Mouse (Mus musculus) forebrain, embryonic 15.5 days (tissue): ENCODE data around the gene Cavin4. TPM values are rescaled to one million over a fixed set of nuclear protein-coding genes. Genes with fewer than 3 reads are reported as not detected.

Source experiments
- ATAC-seq: fragments of 200-750 bp; cut with Nextera tagmentation; replicated peaks from 2 replicates; pipeline ENCODE4 v1.8.0; 2017; ENCODE audit warnings: mild to moderate bottlenecking, moderate TSS enrichment, moderate library complexity
- H3K27ac ChIP-seq: fragments of 300-500 bp; sonication (generic); replicated peaks from 2 replicates; pipeline ENCODE4 v1.5.1; 2015; ENCODE audit warnings: mild to moderate bottlenecking, inconsistent platforms
- H3K27me3 ChIP-seq: fragments of 300-500 bp; sonication (generic); 2 replicates; pipeline ENCODE4 v1.6.1; 2015; ENCODE audit warnings: inconsistent platforms
- H3K36me3 ChIP-seq: fragments of 300-500 bp; sonication (generic); 2 replicates; pipeline ENCODE4 v1.6.1; 2015; ENCODE audit warnings: mild to moderate bottlenecking, inconsistent platforms
- H3K4me1 ChIP-seq: fragments of 300-500 bp; sonication (generic); 2 replicates; pipeline ENCODE4 v1.6.1; 2015; ENCODE audit warnings: inconsistent platforms
- H3K4me2 ChIP-seq: fragments of 300-500 bp; sonication (generic); replicated peaks from 2 replicates; pipeline ENCODE4 v1.6.1; 2015; ENCODE audit warnings: mild to moderate bottlenecking, inconsistent platforms
- H3K4me3 ChIP-seq: fragments of 300-500 bp; sonication (generic); 2 replicates; pipeline ENCODE4 v1.5.1; 2015; ENCODE audit warnings: mild to moderate bottlenecking, inconsistent platforms
- H3K9ac ChIP-seq: fragments of 300-500 bp; sonication (generic); replicated peaks from 2 replicates; pipeline ENCODE4 v1.6.1; 2015; ENCODE audit warnings: mild to moderate bottlenecking, inconsistent platforms
- H3K9me3 ChIP-seq: fragments of 300-500 bp; sonication (generic); 2 replicates; pipeline ENCODE4 v1.6.1; 2016; ENCODE audit warnings: inconsistent platforms
- WGBS: fragments of 180-500 bp; shearing (Covaris S2); methylation state at CpG from one replicate; pipeline ENCODE4 v1.1.7; 2015; ENCODE audit warnings: mixed read lengths; 5-methylcytosine and 5-hydroxymethylcytosine counted together
- polyA plus RNA-seq: library from polyadenylated mRNA; unstranded; fragments of >200 nt; fragmentation: Nextera tagmentation; extraction: Ambion mirVana; gene quantifications from 2 replicates; pipeline ENCODE4 v1.2.1, GENCODE M21; 2015

The Cavin4 gene
- polyA plus RNA-seq = 1.6 TPM in 2 replicates

- no peak within 1 kb of the TSS for H3K4me3 ChIP-seq
- WGBS = 90% methylated on average over 10 of the region's 10 CpGs
- no peak for ATAC-seq
- no peaks in the 10 kb centered on the region for H3K27me3 ChIP-seq
- no peak within 1 kb of the TSS for H3K27ac ChIP-seq
- peaks cover 6% of the 10 kb centered on the region for H3K4me1 ChIP-seq
- H3K36me3 ChIP-seq = peaks cover 46% of the 10 kb centered on the region
- no peaks in the 10 kb centered on the region for H3K9me3 ChIP-seq
- no peak within 1 kb of the TSS for H3K4me2 ChIP-seq
- no peak within 1 kb of the TSS for H3K9ac ChIP-seq
Measured at GRCm38 (mm10) chr4:48663271-48663670, at the start of gene Cavin4. Cavin4 (plus strand) TSS chr4:48663514.

GRCm38 (mm10) chr4:48615483-48615882 is 47.8 kb upstream of the Cavin4 start:
- Histone ChIP-seq H3K27ac (no peak overlapping the region), H3K9me3 (no peaks in the 10 kb centered on the region), H3K36me3 (peaks cover 30% of the 10 kb centered on the region), H3K27me3 (no peaks in the 10 kb centered on the region), H3K9ac (no peak overlapping the region), H3K4me2 (no peak overlapping the region), H3K4me1 (peaks cover 3% of the 10 kb centered on the region; the same call in 1 of the 2 replicates), H3K4me3 (no peak overlapping the region)
- no peak for ATAC-seq
- 93% methylated on average over 4 of the region's 4 CpGs for WGBS

- Histone ChIP-seq H3K9me3 (no peaks in the 10 kb centered on the region), H3K4me1 (peaks cover 3% of the 10 kb centered on the region; the same call in 1 of the 2 replicates), H3K27ac (no peak overlapping the region), H3K9ac (no peak overlapping the region), H3K36me3 (peaks cover 23% of the 10 kb centered on the region), H3K4me2 (no peak overlapping the region), H3K4me3 (no peak overlapping the region), H3K27me3 (no peaks in the 10 kb centered on the region)
- no peak for ATAC-seq
- 98% methylated on average over 15 of the region's 15 CpGs for WGBS
Measured at GRCm38 (mm10) chr4:48617201-48617600, 46.1 kb upstream of the Cavin4 start.

DNA sequence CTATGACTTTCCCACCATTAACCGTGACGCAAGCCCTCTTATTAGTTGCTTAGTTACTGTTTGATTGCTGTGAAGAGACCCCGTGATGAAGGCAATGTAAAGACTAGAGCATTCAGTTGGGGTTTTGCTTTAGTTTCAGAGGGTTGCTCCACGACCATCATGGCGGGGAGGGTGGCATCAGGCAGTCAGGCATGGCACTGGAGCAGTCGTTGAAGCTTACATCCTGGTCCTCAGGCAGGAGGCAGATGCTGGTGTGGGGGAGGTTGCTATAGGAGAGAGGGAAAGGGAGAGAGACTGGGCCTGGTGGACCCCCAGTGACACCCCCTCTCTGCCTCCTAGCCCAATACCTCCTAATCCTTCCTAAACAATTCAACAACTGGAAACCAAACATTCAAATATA is 43.2 kb upstream of the Cavin4 start:
- no peak for ATAC-seq

DNA sequence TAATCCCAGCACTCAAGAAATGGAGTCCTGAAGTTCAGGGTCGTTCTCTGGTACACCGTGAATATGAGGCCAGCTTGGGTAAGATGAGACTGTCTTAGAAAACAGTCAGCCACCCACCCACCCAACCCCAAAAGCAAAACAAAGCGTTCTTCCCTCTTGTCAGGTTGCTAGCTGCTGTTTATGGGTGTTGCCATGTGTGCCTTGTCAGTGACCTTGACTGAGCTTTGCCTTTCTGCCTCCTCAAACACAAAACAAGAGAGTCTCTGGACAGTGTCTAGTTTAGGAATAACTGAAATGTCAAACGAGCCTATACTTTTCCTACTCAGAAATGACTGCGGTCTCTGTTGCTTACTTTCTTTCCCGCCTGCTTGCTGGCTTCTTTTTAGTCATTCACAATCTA is 41.1 kb upstream of the Cavin4 start:
- H3K4me1 ChIP-seq = no peaks in the 10 kb centered on the region
- H3K36me3 ChIP-seq = peaks cover 17% of the 10 kb centered on the region
- H3K9me3 ChIP-seq = no peaks in the 10 kb centered on the region
- no peak for ATAC-seq
- H3K4me3 ChIP-seq = no peak overlapping the region
- no peak overlapping the region for H3K9ac ChIP-seq
- no peaks in the 10 kb centered on the region for H3K27me3 ChIP-seq
- no peak overlapping the region for H3K4me2 ChIP-seq
- no peak overlapping the region for H3K27ac ChIP-seq
- WGBS = 92% methylated on average over 6 of the region's 6 CpGs

More for the DNA sequence above, 43.2 kb upstream of the Cavin4 start:
- Histone ChIP-seq H3K4me2 (no peak overlapping the region), H3K9me3 (no peaks in the 10 kb centered on the region), H3K27ac (no peak overlapping the region), H3K4me1 (peaks cover 3% of the 10 kb centered on the region; the same call in 1 of the 2 replicates), H3K9ac (no peak overlapping the region), H3K36me3 (peaks cover 23% of the 10 kb centered on the region), H3K27me3 (no peaks in the 10 kb centered on the region), H3K4me3 (no peak overlapping the region)
- 90% methylated on average over 6 of the region's 6 CpGs for WGBS

DNA sequence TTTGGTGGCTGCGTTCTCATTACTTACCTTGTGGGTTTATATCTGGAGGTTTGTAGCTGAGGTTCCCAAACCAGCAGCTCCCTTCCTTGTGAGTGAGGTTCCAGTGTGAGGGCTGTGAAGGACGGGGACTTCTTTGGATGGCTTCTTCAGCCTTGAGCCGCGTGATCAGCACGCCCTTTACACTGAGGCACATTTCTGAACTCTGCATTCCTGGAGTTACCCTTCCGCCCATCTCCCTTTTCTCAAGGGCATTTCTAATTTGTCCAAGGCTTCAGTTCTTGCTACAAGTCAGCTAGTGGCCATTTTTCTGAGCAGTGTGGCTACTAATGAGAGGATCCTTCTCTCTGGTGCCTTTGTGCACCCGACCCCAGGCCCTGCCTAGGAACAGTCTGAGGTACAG is 40.4 kb upstream of the Cavin4 start:
- H3K36me3 ChIP-seq = peaks cover 20% of the 10 kb centered on the region; the same call in 1 of the 2 replicates

GRCm38 (mm10) chr4:48624961-48625360 is 38.4 kb upstream of the Cavin4 start:
- peaks cover 27% of the 10 kb centered on the region; the same call in 1 of the 2 replicates for H3K36me3 ChIP-seq
- no peak overlapping the region for H3K9ac ChIP-seq
- no peak overlapping the region for H3K4me2 ChIP-seq
- H3K27ac ChIP-seq = no peak overlapping the region
- ATAC-seq = no peak
- H3K27me3 ChIP-seq = no peaks in the 10 kb centered on the region
- no peak overlapping the region for H3K4me3 ChIP-seq
- no peaks in the 10 kb centered on the region for H3K9me3 ChIP-seq
- 0 out of 2 replicates have a peak, but pooled peaks cover 2% of the 10 kb centered on the region for H3K4me1 ChIP-seq
- 50% methylated on average over 6 of the region's 6 CpGs for WGBS

More for the DNA sequence above, 40.4 kb upstream of the Cavin4 start:
- Histone ChIP-seq H3K9me3 (no peaks in the 10 kb centered on the region), H3K27ac (no peak overlapping the region), H3K4me3 (no peak overlapping the region), H3K4me1 (no peaks in the 10 kb centered on the region), H3K9ac (no peak overlapping the region), H3K27me3 (no peaks in the 10 kb centered on the region), H3K4me2 (no peak overlapping the region)
- no peak for ATAC-seq
- WGBS = 88% methylated on average over 7 of the region's 7 CpGs

GRCm38 (mm10) chr4:48625836-48626235 is 37.5 kb upstream of the Cavin4 start:
- 79% methylated on average over 9 of the region's 9 CpGs for WGBS
- no peak overlapping the region for H3K27ac ChIP-seq

GRCm38 (mm10) chr4:48629445-48629844 is 33.9 kb upstream of the Cavin4 start:
- WGBS = 57% methylated on average over 13 of the region's 13 CpGs
- peaks cover 23% of the 10 kb centered on the region; the same call in 1 of the 2 replicates for H3K36me3 ChIP-seq
- no peaks in the 10 kb centered on the region for H3K27me3 ChIP-seq
- H3K4me1 ChIP-seq = 0 out of 2 replicates have a peak, but pooled peaks cover 2% of the 10 kb centered on the region
- peak; percentile 57; the same call in 1 of the 2 replicates for ATAC-seq
- H3K4me3 ChIP-seq = no peak overlapping the region
- no peak overlapping the region for H3K4me2 ChIP-seq
- H3K27ac ChIP-seq = peak overlapping the region; percentile 7; the same call in 1 of the 2 replicates
- H3K9me3 ChIP-seq = no peaks in the 10 kb centered on the region
- H3K9ac ChIP-seq = no peak overlapping the region

More at GRCm38 (mm10) chr4:48625836-48626235, 37.5 kb upstream of the Cavin4 start:
- 0 out of 2 replicates have a peak, but pooled peaks cover 2% of the 10 kb centered on the region for H3K4me1 ChIP-seq
- H3K9me3 ChIP-seq = no peaks in the 10 kb centered on the region
- ATAC-seq = no peak
- H3K4me3 ChIP-seq = no peak overlapping the region
- H3K9ac ChIP-seq = no peak overlapping the region
- peaks cover 27% of the 10 kb centered on the region; the same call in 1 of the 2 replicates for H3K36me3 ChIP-seq
- no peak overlapping the region for H3K4me2 ChIP-seq
- no peaks in the 10 kb centered on the region for H3K27me3 ChIP-seq

DNA sequence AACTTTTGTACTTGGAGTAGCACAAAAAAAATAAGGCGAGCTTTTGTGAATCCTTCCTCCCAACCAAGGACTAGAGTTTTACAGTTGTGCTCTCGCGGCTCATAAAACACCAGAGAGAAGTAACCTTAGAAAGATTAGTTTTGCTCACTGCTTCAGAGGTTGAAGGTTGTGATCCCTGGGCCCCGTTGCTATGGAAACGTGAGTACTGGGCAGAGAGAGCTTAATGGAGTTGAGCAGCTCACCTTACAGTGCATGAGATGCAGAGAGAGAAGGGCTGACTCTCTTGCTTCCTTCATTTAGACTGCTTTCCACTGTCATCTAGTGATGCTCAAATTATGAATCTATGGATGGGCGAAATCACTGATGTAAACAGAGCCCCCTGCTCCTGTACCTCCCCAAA is 29.8 kb upstream of the Cavin4 start:
- WGBS = 86% methylated on average over 6 of the region's 6 CpGs
- no peak for ATAC-seq
- H3K4me1 ChIP-seq = 0 out of 2 replicates have a peak, but pooled peaks cover 2% of the 10 kb centered on the region

DNA sequence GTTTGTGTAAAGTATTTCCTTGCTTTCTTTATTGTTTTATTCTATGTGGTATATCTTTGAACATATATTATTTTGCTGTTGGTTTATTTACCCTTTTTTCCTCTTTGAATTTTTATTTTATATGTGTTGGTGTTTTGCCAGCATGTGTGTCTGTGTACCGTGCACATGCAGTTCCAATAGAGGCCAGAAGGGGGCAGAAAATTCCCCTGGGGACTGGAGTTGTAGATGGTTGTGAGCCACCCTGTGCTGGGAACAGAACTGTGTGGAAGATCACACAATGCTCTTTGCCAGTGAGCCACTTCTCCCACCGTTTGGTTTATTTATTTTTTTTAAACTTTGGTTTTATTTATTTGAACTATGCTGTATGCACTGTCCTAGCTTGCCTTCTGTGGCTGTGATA is 29.3 kb upstream of the Cavin4 start:
- Histone ChIP-seq H3K9me3 (no peaks in the 10 kb centered on the region), H3K27me3 (no peaks in the 10 kb centered on the region), H3K36me3 (peaks cover 26% of the 10 kb centered on the region), H3K4me1 (0 out of 2 replicates have a peak, but pooled peaks cover 2% of the 10 kb centered on the region), H3K4me2 (no peak overlapping the region), H3K27ac (no peak overlapping the region), H3K9ac (no peak overlapping the region), H3K4me3 (no peak overlapping the region)
- no peak for ATAC-seq
- 63% methylated on average over 2 of the region's 2 CpGs for WGBS

More for the DNA sequence above, 29.8 kb upstream of the Cavin4 start:
- no peak overlapping the region for H3K9ac ChIP-seq
- peaks cover 26% of the 10 kb centered on the region for H3K36me3 ChIP-seq
- H3K4me3 ChIP-seq = no peak overlapping the region
- no peaks in the 10 kb centered on the region for H3K9me3 ChIP-seq
- H3K27me3 ChIP-seq = no peaks in the 10 kb centered on the region
- no peak overlapping the region for H3K4me2 ChIP-seq
- H3K27ac ChIP-seq = no peak overlapping the region

GRCm38 (mm10) chr4:48636831-48637230 is 26.5 kb upstream of the Cavin4 start:
- Histone ChIP-seq H3K27me3 (no peaks in the 10 kb centered on the region), H3K4me1 (no peaks in the 10 kb centered on the region), H3K4me2 (no peak overlapping the region), H3K4me3 (no peak overlapping the region), H3K27ac (no peak overlapping the region), H3K9me3 (no peaks in the 10 kb centered on the region), H3K9ac (no peak overlapping the region), H3K36me3 (peaks cover 48% of the 10 kb centered on the region)
- WGBS = 96% methylated on average over 13 of the region's 13 CpGs
- no peak for ATAC-seq

DNA sequence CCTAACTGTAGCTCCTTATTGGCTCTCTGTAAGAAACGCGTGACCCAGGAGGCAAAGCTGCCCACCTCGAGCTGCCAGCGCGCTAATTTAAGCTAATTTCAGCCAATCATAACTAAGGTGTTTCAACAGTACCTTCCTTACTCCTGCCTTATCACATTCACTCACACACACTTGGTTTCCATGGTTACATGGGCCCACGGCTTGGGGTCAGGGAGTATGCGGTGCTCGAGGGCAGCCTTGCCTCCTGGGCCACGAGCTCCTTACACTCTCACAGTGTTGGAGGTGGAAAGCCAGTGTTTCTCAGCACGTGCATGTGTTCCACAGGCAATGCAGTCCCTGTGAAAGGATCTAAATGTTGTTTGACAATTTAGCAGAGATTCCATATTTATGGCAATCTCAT is 25.2 kb upstream of the Cavin4 start:
- H3K4me2 ChIP-seq = no peak overlapping the region
- H3K9me3 ChIP-seq = no peaks in the 10 kb centered on the region
- no peak overlapping the region for H3K4me3 ChIP-seq
- no peak overlapping the region for H3K27ac ChIP-seq
- no peak overlapping the region for H3K9ac ChIP-seq
- peaks cover 49% of the 10 kb centered on the region for H3K36me3 ChIP-seq
- WGBS = 80% methylated on average over 10 of the region's 10 CpGs
- no peaks in the 10 kb centered on the region for H3K27me3 ChIP-seq
- H3K4me1 ChIP-seq = no peaks in the 10 kb centered on the region
- no peak for ATAC-seq
